Mouse (Mus musculus) liver (tissue): ENCODE results near the gene Gm9745.
"Not testable (repeated sequence)": the region's sequence is repeated elsewhere in the genome, so short reads cannot be mapped to it uniquely, and the experiment has no call there.

Experiments
- DNase-seq: peaks from one replicate; pipeline ENCODE4 v3.0.0-alpha.2; 2020; ENCODE audit warnings: mixed read lengths

Gene Gm9745

GRCm38 (mm10) chr13:8905986-8906385 lies 42.0 kb downstream of the Gm9745 start:
- not testable (repeated sequence) for DNase-seq
